Mouse (Mus musculus) heart, postnatal 14 days (tissue): ENCODE data around the gene Gm49394. TPM values are rescaled to one million over a fixed set of nuclear protein-coding genes. Genes with fewer than 3 reads are reported as not detected.

Source experiments
- microRNA-seq, 2 experiments: library from miRNA; unstranded; fragments of <30 nt; microRNA quantifications; one replicate each; pipeline ENCODE4 v1.2.0; 2021 to 2022
- total RNA-seq, 2 experiments: library from RNA; stranded (reverse); gene quantifications; 2 replicates each; pipeline ENCODE4 v1.2.3; 2021

The Gm49394 gene
- total RNA-seq, 2 experiments from 2014 or later = not detected

Small RNA genes within 50 kb of the gene (microRNA-seq; reads per million reads assigned to microRNA genes)
- gene Mir483 = 80.2 to 492 reads per million in 2 experiments

Other genes starting within 250 kb of the Gm49394 start
- gene Syt8, start 235.1 kb downstream of the Gm49394 start, total RNA-seq = not detected
- 1 to 10 TPM; 5.7 to 7.8 TPM for gene Tnni2, start 228.1 kb downstream of the Gm49394 start, total RNA-seq
- gene Lsp1, start 209.1 kb downstream of the Gm49394 start, total RNA-seq = 10 to 100 TPM; 63.5 to 77.2 TPM
- gene Tnnt3, start 171.1 kb downstream of the Gm49394 start, total RNA-seq = 1 to 10 TPM; 1.2 to 1.4 TPM
- gene Mrpl23, start 137.3 kb downstream of the Gm49394 start, total RNA-seq = 1 to 10 TPM; 2.7 to 7.4 TPM
- 100 to 1,000 TPM; 349 to 384 TPM for gene Igf2, start 3.1 kb downstream of the Gm49394 start, total RNA-seq
- gene Ins2, start 73.4 kb upstream of the Gm49394 start, total RNA-seq = not detected